ENCODE assay signal across 8 mouse cellular contexts in genomic region chr5:142718037-142718436, GRCm38 (mm10). TPM values are rescaled to one million over a fixed set of nuclear protein-coding genes. Genes with fewer than 3 reads are reported as not detected.
DNase-seq lines count a peak whose midpoint lies in the region; ATAC-seq lines count a peak whose summit lies in the region.

No protein-coding gene starts in this region.

- no peak overlapping the region for H3K9ac ChIP-seq in liver, embryonic 13.5 days
- no peak overlapping the region for H3K9ac ChIP-seq in neural tube, embryonic 13.5 days

- H3K4me1 ChIP-seq in liver, embryonic 13.5 days (replicated peaks), result no peaks in the 10 kb centered on the region
- H3K4me1 ChIP-seq in neural tube, embryonic 13.5 days (replicated peaks), result no peaks in the 10 kb centered on the region

- H3K9me3 ChIP-seq in liver, embryonic 13.5 days (replicated peaks), result no peaks in the 10 kb centered on the region
- H3K9me3 ChIP-seq in neural tube, embryonic 13.5 days, result no peaks in the 10 kb centered on the region

- no peak overlapping the region for H3K27ac ChIP-seq in liver, embryonic 13.5 days
- no peak overlapping the region for H3K27ac ChIP-seq in neural tube, embryonic 13.5 days (replicated peaks)

- peak; percentile 45 for DNase-seq in 3134 (ENCODE audit: extremely low read depth, insufficient read length, low spot score)
- DNase-seq in adrenal gland, adult (ENCODE audit: inconsistent age in 2 of 2, low spot score in 1 of 2), result peak; percentile 79 to 94
- peak; percentile 76 for DNase-seq in embryo, embryonic 11 days
- peak; percentile 38 to 47 for DNase-seq in heart, adult 9 months (ENCODE audit: low spot score in 2 of 2)
- DNase-seq in kidney, adult 9 months, result peak; percentile 77
- DNase-seq in liver, embryonic 13.5 days, result peak; percentile 51
- DNase-seq in testis, postnatal 10 days (ENCODE audit: low spot score), result peak; percentile 95

- ATAC-seq in liver, embryonic 13.5 days (ENCODE audit: low read depth), result 0 out of 2 replicates have a peak, but pooled peaks have one; percentile 16
- peak; percentile 73 for ATAC-seq in neural tube, embryonic 13.5 days (ENCODE audit: low read depth)

- H3K36me3 ChIP-seq in liver, embryonic 13.5 days, result no peaks in the 10 kb centered on the region
- H3K36me3 ChIP-seq in neural tube, embryonic 13.5 days, result peaks cover 74% of the 10 kb centered on the region

- H3K27me3 ChIP-seq in liver, embryonic 13.5 days, result 0 out of 2 replicates have a peak, but pooled peaks cover 2% of the 10 kb centered on the region
- no peaks in the 10 kb centered on the region for H3K27me3 ChIP-seq in neural tube, embryonic 13.5 days

- 14% methylated on average over 4 of the region's 4 CpGs for WGBS in liver, embryonic 13.5 days (ENCODE audit: insufficient replicate concordance)
- 12% methylated on average over 4 of the region's 4 CpGs for WGBS in neural tube, embryonic 13.5 days

- no peak overlapping the region for H3K4me2 ChIP-seq in liver, embryonic 13.5 days
- no peak overlapping the region for H3K4me2 ChIP-seq in neural tube, embryonic 13.5 days

- no peak overlapping the region for H3K4me3 ChIP-seq in liver, embryonic 13.5 days (replicated peaks)
- H3K4me3 ChIP-seq in neural tube, embryonic 13.5 days, result no peak overlapping the region

RNA-seq across cellular contexts. Expression of gene Slc29a4, which starts 25.7 kb away (rescaled TPM):
- polyA plus RNA-seq in liver, embryonic 13.5 days (2015; fragmentation: Nextera tagmentation; extraction: Ambion mirVana), result 0.21 and 0.36 TPM in 2 replicates
- 79.8 and 82.1 TPM in 2 replicates for polyA plus RNA-seq in neural tube, embryonic 13.5 days (2015; fragmentation: Nextera tagmentation; extraction: Ambion mirVana)

Comparison
In these comparisons a context has a peak if more than half of its experiments do, and no peak if none do; other contexts are left out.
1. DNase-seq: peak in every context shown above with its lines; median percentile 95 in testis, postnatal 10 days; 86 in adrenal gland, adult; 77 in kidney, adult 9 months; 76 in embryo, embryonic 11 days; 51 in liver, embryonic 13.5 days; 45 in 3134; 42 in heart, adult 9 months.
2. RNA of gene Slc29a4, which starts 25.7 kb away (polyA plus RNA-seq): 79.8 to 82.1 TPM in neural tube, embryonic 13.5 days; 0.21 to 0.36 TPM in liver, embryonic 13.5 days; every median in the first group is over 10 times any median in the second.